Comparison of ENCODE assay signal across 8 mouse cellular contexts in the genomic region with DNA sequence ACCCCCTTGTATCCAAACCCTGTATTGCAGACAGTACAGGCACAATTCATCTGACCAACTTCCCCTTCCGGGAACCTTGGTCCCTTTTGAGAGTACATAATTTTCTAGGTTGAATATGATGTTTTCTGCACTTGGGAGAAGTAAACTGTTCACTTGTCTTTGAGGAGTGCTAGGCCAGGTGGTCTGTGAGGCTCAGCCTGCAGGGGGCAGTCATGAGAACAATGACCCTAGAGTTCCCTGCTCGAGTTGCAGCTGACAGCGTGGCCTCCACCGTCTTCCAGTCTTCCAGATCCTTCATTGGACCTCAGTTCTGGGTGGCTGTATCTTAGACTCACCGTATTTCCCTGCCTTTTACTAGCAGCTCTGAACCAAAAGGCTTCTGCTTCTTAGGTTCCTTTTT. TPM values are rescaled to one million over a fixed set of nuclear protein-coding genes. Genes with fewer than 3 reads are reported as not detected.
DNase-seq lines count a peak whose midpoint lies in the region; ATAC-seq and TF ChIP-seq lines count a peak whose summit lies in the region.

No protein-coding gene starts in this region.

- no peak for ATAC-seq in forebrain, embryonic 11.5 days (replicated peaks; ENCODE audit: low FRiP score)
- ATAC-seq in forebrain, embryonic 16.5 days = no peak
- no peak for ATAC-seq in hindbrain, postnatal 0 days

- H3K9me3 ChIP-seq in forebrain, embryonic 11.5 days (ENCODE audit: control insufficient read depth, low read length) = no peaks in the 10 kb centered on the region
- H3K9me3 ChIP-seq in forebrain, embryonic 16.5 days (ENCODE audit: control insufficient read depth, low read length) = no peaks in the 10 kb centered on the region
- no peaks in the 10 kb centered on the region for H3K9me3 ChIP-seq in hindbrain, postnatal 0 days (ENCODE audit: low read length)

- no peak overlapping the region for H3K4me2 ChIP-seq in forebrain, embryonic 11.5 days (ENCODE audit: low read depth, low read length, severe bottlenecking)
- H3K4me2 ChIP-seq in forebrain, embryonic 16.5 days (ENCODE audit: low read length) = no peak overlapping the region
- H3K4me2 ChIP-seq in hindbrain, postnatal 0 days (ENCODE audit: low read depth, low read length) = peak overlapping the region; percentile 17; the same call in 1 of the 2 replicates

- peaks cover 11% of the 10 kb centered on the region for H3K4me1 ChIP-seq in forebrain, embryonic 11.5 days (replicated peaks; ENCODE audit: control insufficient read depth, insufficient read depth, low read length)
- peaks cover 64% of the 10 kb centered on the region for H3K4me1 ChIP-seq in forebrain, embryonic 16.5 days (replicated peaks; ENCODE audit: control insufficient read depth, insufficient read depth, low read length)
- H3K4me1 ChIP-seq in hindbrain, postnatal 0 days (ENCODE audit: insufficient read depth, low read length) = peaks cover 23% of the 10 kb centered on the region

- 29% methylated on average over 5 of the region's 5 CpGs for WGBS in forebrain, embryonic 11.5 days
- 30% methylated on average over 5 of the region's 5 CpGs for WGBS in forebrain, embryonic 16.5 days
- WGBS in hindbrain, postnatal 0 days = 28% methylated on average over 5 of the region's 5 CpGs

- H3K27me3 ChIP-seq in forebrain, embryonic 11.5 days (ENCODE audit: control insufficient read depth, insufficient read depth, low read length) = peaks cover 17% of the 10 kb centered on the region
- H3K27me3 ChIP-seq in forebrain, embryonic 16.5 days (replicated peaks; ENCODE audit: control insufficient read depth, insufficient read depth, low read length) = no peaks in the 10 kb centered on the region
- no peaks in the 10 kb centered on the region for H3K27me3 ChIP-seq in hindbrain, postnatal 0 days (ENCODE audit: insufficient read depth, low read length)

- peak; percentile 71 for TF ChIP-seq CTCF in hindbrain, postnatal 0 days (IDR thresholded peaks at IDR 0.05; ENCODE audit: low read depth)

- H3K9ac ChIP-seq in forebrain, embryonic 11.5 days (ENCODE audit: low read length) = no peak overlapping the region
- no peak overlapping the region for H3K9ac ChIP-seq in forebrain, embryonic 16.5 days (replicated peaks; ENCODE audit: low read depth, low read length)
- no peak overlapping the region for H3K9ac ChIP-seq in hindbrain, postnatal 0 days (replicated peaks; ENCODE audit: low read length)

- no peak overlapping the region for H3K4me3 ChIP-seq in forebrain, embryonic 11.5 days (ENCODE audit: low read depth, low read length)
- no peak overlapping the region for H3K4me3 ChIP-seq in forebrain, embryonic 16.5 days (replicated peaks; ENCODE audit: low read length)
- H3K4me3 ChIP-seq in hindbrain, postnatal 0 days (ENCODE audit: low read length) = no peak overlapping the region

- H3K27ac ChIP-seq in forebrain, embryonic 11.5 days (ENCODE audit: low read depth, low read length) = no peak overlapping the region
- H3K27ac ChIP-seq in forebrain, embryonic 16.5 days (ENCODE audit: low read length) = no peak overlapping the region
- no peak overlapping the region for H3K27ac ChIP-seq in hindbrain, postnatal 0 days

- DNase-seq in forebrain, embryonic 11.5 days (ENCODE audit: low spot score) = peak; percentile 81
- DNase-seq in spleen, adult 18-20 months = peak; percentile 45 to 79
- DNase-seq in spleen, adult 12 weeks (ENCODE audit: low spot score) = no peak
- peak; percentile 77 to 79 for DNase-seq in cerebellum, postnatal 36 days
- DNase-seq in hindbrain, postnatal 0 days (ENCODE audit: low spot score) = peak; percentile 74
- peak; percentile 86 for DNase-seq in lung, postnatal 36 days
- DNase-seq in thymus, postnatal 10 days (ENCODE audit: low spot score in 2 of 2) = peak; percentile 74 to 89

- H3K36me3 ChIP-seq in forebrain, embryonic 11.5 days (ENCODE audit: control insufficient read depth, insufficient read depth, low read length) = no peaks in the 10 kb centered on the region
- H3K36me3 ChIP-seq in forebrain, embryonic 16.5 days (ENCODE audit: control insufficient read depth, insufficient read depth) = no peaks in the 10 kb centered on the region
- H3K36me3 ChIP-seq in hindbrain, postnatal 0 days (ENCODE audit: insufficient read depth, low read length) = no peaks in the 10 kb centered on the region

RNA-seq across cellular contexts. Expression of a gene that starts 4.7 kb away (rescaled TPM):
- 0.52 and 1.3 TPM in 2 replicates for polyA plus RNA-seq in forebrain, embryonic 11.5 days (2014; fragmentation: Nextera tagmentation; extraction: Ambion mirVana)
- polyA plus RNA-seq in forebrain, embryonic 16.5 days (2015; fragmentation: Nextera tagmentation; extraction: Ambion mirVana) = 2.5 and 2.6 TPM in 2 replicates
- total RNA-seq in hindbrain, postnatal 0 days (2014; rRNA removed) = 60.2 and 62.8 TPM in 2 replicates
- 4.0 and 4.9 TPM in 2 replicates for polyA plus RNA-seq in hindbrain, postnatal 0 days (2015; fragmentation: Nextera tagmentation; extraction: Ambion mirVana)

RNA-seq across cellular contexts. Expression of a gene that starts 33.8 kb away (rescaled TPM):
- polyA plus RNA-seq in forebrain, embryonic 11.5 days (2014; fragmentation: Nextera tagmentation; extraction: Ambion mirVana) = 114 and 126 TPM in 2 replicates
- 174 and 175 TPM in 2 replicates for polyA plus RNA-seq in forebrain, embryonic 16.5 days (2015; fragmentation: Nextera tagmentation; extraction: Ambion mirVana)
- total RNA-seq in hindbrain, postnatal 0 days (2014; rRNA removed) = 96.6 and 116 TPM in 2 replicates
- 151 and 152 TPM in 2 replicates for polyA plus RNA-seq in hindbrain, postnatal 0 days (2015; fragmentation: Nextera tagmentation; extraction: Ambion mirVana)
